Mouse (Mus musculus) Patski (cell line): Measurements from ENCODE around the gene Tmem258. TPM values are rescaled to one million over a fixed set of nuclear protein-coding genes. Genes with fewer than 3 reads are reported as not detected.

Experiments
- ATAC-seq: fragments of 100-300 bp; one replicate; pipeline ENCODE4 v1.8.0; 2021
- CTCF ChIA-PET: fragments of 350-600 bp; sonication (Branson Sonifier 250); formaldehyde crosslinking; loops from one replicate; lab custom pipeline; 2022; ENCODE audit warnings: inconsistent platforms; lab: Charles Lee
- POLR2A ChIA-PET: fragments of 350-600 bp; sonication (Branson Sonifier 250); formaldehyde crosslinking; loops from one replicate; lab custom pipeline; 2022; ENCODE audit warnings: antibody characterized with exemption, inconsistent platforms; lab: Charles Lee
- DNase-seq: peaks from one replicate; pipeline ENCODE4 v3.0.0-alpha.2; 2011; ENCODE audit warnings: low read depth, low spot score
- H3K27me3 ChIP-seq: fragments of 371-371 bp; one replicate; pipeline ENCODE4 v1.5.1; 2021
- CTCF ChIP-seq: fragments of 100-300 bp; IDR thresholded peaks from one replicate; pipeline ENCODE4 v1.5.1; 2021
- in situ Hi-C: fragments of 300-500 bp; cut with MboI; formaldehyde crosslinking; loops from 3 replicates; pipeline ENCODE4 v1.11.1; 2018; ENCODE audit warnings: low pct_unique_long_range_greater_than_20kb, mixed read lengths
- polyA plus RNA-seq: library from polyadenylated mRNA; unstranded; gene quantifications from one replicate; pipeline ENCODE4 v1.2.3, GENCODE M21; 2021

The Tmem258 gene
- polyA plus RNA-seq, 1 experiment from 2014 or later: 211 TPM

GRCm38 (mm10) chr19:10235784-10236565 is 32.2 kb downstream of the Tmem258 start:
- ATAC-seq (no peak), DNase-seq (no peak)
- ChIA-PET POLR2A (interaction anchor here (0.8 kb wide), 1 partner anchor 10 kb away, joined by 5 read pairs; no protein-coding TSS in a partner anchor), CTCF (interaction anchor here (1.3 to 2.6 kb wide), 3 partner anchors 9 to 24 kb away, joined by 3 to 9 read pairs (median 3); no protein-coding TSS in a partner anchor)
- no peak for TF ChIP-seq CTCF
- in situ Hi-C loops: no loop called here
- H3K27me3 ChIP-seq: peaks cover 45% of the 10 kb centered on the region

DNA sequence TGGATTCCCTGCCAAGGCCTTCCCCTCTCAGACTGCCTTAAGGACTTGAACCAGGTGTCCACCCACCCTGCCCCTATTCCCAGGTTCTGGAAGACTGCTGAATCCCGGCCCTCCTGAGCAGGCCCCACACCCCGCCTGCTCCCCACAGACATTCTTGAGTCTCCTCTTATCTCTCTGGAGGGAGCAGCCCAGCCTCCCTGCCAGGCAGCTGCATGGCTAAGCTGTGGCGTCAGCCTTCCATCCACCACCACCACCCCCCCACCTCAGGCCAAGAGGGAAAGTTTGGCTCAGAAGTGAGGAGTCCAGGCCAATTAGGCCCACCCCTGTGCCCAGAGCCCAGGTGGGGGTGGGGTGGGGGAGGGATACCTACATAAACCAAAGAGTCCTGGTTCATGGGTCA is 34.7 kb downstream of the Tmem258 start:
- no peak for TF ChIP-seq CTCF
- in situ Hi-C loops: no loop called here
- ATAC-seq: no peak
- peaks cover 35% of the 10 kb centered on the region for H3K27me3 ChIP-seq
- no peak for DNase-seq
- CTCF ChIA-PET: interaction anchor here (1.1 to 2.5 kb wide), 2 partner anchors 13 to 16 kb away, joined by 3 to 8 read pairs; no protein-coding TSS in a partner anchor
- POLR2A ChIA-PET: no interaction called here

DNA sequence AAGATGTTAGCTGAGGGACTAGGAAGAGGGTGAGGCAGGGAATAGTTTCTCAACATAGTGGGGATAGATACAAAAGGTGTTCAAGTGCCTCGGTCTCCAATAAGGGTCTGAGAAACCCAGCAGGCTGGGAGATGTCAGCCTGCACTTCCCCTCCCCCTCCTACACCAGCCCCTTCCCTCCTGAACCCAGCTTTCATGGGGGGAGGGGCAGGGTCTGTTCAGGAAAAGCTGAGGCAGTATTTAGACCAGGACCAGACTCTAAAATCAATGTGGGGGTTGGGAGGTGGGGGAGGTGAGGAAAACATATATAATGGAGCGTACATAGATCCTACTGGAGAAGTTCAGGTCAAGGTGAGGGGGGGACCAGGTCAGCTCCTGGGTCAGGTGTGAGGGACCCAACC is 35.6 kb downstream of the Tmem258 start:
- CTCF ChIA-PET: interaction anchor here (1.2 to 2.5 kb wide), 2 partner anchors 14 to 19 kb away, joined by 4 to 8 read pairs; no protein-coding TSS in a partner anchor
- ATAC-seq: no peak
- in situ Hi-C loops: no loop called here
- TF ChIP-seq CTCF: no peak
- POLR2A ChIA-PET: interaction anchor here (0.6 kb wide), 1 partner anchor 31 kb away, joined by 4 read pairs; no protein-coding TSS in a partner anchor
- peaks cover 34% of the 10 kb centered on the region for H3K27me3 ChIP-seq
- no peak for DNase-seq

DNA sequence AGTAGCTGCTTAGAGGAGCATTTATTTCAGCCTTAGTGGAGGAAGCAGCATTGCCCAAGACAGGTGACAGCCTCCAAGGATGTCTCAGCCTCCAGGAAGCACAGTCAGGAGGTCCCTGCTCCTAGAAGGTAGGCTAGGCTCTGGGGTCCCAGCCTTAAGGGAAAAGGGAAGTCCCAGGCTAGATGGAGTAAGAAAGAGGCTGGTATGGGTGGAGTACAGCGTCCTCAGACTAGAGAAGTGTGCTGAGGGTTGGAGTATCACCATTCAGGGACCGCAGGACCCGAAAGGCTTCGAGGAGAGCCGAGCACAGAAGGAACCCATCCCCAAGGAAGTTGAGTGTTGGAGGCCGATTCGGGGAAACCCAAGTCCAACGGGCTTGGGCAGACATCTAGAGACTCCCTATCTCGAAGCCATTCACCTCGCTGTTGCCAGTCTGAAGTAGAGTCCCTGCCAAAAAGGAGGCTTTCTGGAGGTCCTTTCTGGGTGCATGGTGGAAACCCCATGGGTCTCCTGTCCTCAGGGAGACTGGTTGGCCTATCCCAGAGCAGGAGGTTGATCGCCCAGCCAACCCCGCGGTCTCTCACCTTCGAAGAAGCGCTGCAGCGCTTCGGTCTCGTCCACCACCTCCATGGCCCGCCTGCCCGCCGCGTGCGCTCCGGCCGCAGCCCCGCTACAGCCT is 36.3 kb downstream of the Tmem258 start:
- no peak for DNase-seq
- in situ Hi-C loops: no loop called here
- TF ChIP-seq CTCF: no peak
- H3K27me3 ChIP-seq: peaks cover 34% of the 10 kb centered on the region
- peak; percentile 10 for ATAC-seq
- CTCF ChIA-PET: interaction anchor here (1.0 to 2.5 kb wide), 5 partner anchors 10 to 18 kb away, joined by 3 to 8 read pairs (median 6); no protein-coding TSS in a partner anchor
- POLR2A ChIA-PET: no interaction called here

DNA sequence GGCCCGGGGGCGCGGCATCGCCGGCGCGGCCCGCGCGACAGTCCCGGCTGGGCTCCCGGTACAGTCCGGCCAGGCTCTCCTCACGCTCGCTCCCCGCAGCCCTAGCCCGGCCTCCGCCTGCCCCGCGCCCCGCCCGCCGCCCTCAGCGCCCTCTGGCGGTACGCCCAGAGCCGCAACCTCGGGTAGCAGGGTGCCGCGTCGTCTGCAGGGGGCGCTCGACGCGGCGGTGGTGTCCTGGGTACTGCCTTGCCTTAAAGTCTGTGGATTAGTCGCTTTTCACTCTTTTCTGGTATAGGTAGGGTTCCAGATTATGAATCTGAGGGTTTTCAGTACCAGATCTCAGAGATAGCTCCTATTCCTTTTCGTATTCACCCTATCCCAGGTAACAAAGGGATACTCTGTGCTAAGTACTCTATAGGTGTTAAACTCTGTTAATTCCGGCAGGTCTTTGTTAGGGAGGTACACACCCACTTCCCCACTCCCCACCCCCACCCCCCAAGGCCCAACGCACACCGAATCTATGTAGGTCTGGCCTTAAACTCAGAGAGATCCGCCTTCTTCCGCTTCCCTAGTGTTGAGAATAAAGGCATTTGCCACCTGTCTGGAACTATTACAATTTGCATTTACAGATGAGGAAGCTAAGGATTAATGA is 37.0 kb downstream of the Tmem258 start, which contains the start of gene Myrf:
Gene Myrf, minus strand, starts transcription at position 95 of the 652 bp plus-strand sequence.
- DNase-seq: no peak
- CTCF ChIA-PET: interaction anchor here (0.8 to 1.1 kb wide), 9 partner anchors 9 to 42 kb away, joined by 3 to 6 read pairs (median 3); no protein-coding TSS in a partner anchor

DNA sequence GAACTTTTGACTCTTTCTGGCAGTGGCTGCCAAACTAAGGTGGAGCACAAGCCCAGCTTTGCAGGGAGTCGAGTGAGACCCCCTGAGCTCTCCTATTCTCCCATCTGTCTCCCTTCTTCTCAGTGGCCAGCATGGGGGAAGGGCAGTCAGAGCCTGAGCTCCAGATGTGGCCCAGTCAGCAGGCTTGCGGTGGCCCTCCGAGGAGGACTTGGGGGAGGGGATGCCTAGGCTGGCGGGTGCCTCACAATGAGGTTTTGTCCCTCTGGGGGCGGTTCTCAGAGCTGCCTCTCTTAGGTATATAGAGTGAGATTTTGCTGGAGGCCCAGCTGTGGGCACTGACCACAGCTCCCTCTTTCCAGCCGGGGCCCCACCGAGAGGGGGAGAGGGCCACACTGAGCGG is 39.1 kb downstream of the Tmem258 start:
- in situ Hi-C loops: no loop called here
- CTCF ChIA-PET: interaction anchor here (1.6 to 2.5 kb wide), 2 partner anchors 9 to 23 kb away, joined by 5 to 7 read pairs; no protein-coding TSS in a partner anchor
- DNase-seq: no peak

More for the DNA sequence above, 37.0 kb downstream of the Tmem258 start, which contains the start of gene Myrf:
- TF ChIP-seq CTCF: no peak
- ATAC-seq: peak; percentile 72
- peaks cover 34% of the 10 kb centered on the region for H3K27me3 ChIP-seq
- POLR2A ChIA-PET: no interaction called here
- in situ Hi-C loops: no loop called here

GRCm38 (mm10) chr19:10244183-10244582 is 40.4 kb downstream of the Tmem258 start:
- peaks cover 25% of the 10 kb centered on the region for H3K27me3 ChIP-seq
- ChIA-PET POLR2A (no interaction called here), CTCF (interaction anchor here (0.7 to 2.5 kb wide), 8 partner anchors 8 to 62 kb away, joined by 3 to 7 read pairs (median 3); no protein-coding TSS in a partner anchor)
- DNase-seq (no peak), ATAC-seq (no peak)
- no peak for TF ChIP-seq CTCF
- in situ Hi-C loops: no loop called here

More for the DNA sequence above, 39.1 kb downstream of the Tmem258 start:
- TF ChIP-seq CTCF: no peak
- POLR2A ChIA-PET: interaction anchor here (0.8 kb wide), 1 partner anchor 30 kb away, joined by 3 read pairs; no protein-coding TSS in a partner anchor
- ATAC-seq: no peak
- H3K27me3 ChIP-seq: peaks cover 31% of the 10 kb centered on the region

GRCm38 (mm10) chr19:10247165-10247564 is 43.4 kb downstream of the Tmem258 start:
- ChIA-PET CTCF (interaction anchor here (1.1 to 1.2 kb wide), 2 partner anchors 11 to 12 kb away, joined by 3 read pairs; no protein-coding TSS in a partner anchor), POLR2A (interaction anchor here (0.9 kb wide), 1 partner anchor 12 kb away, joined by 4 read pairs; no protein-coding TSS in a partner anchor)
- in situ Hi-C loops: no loop called here
- TF ChIP-seq CTCF: no peak
- no peak for ATAC-seq
- DNase-seq: no peak
- H3K27me3 ChIP-seq: peaks cover 7% of the 10 kb centered on the region

DNA sequence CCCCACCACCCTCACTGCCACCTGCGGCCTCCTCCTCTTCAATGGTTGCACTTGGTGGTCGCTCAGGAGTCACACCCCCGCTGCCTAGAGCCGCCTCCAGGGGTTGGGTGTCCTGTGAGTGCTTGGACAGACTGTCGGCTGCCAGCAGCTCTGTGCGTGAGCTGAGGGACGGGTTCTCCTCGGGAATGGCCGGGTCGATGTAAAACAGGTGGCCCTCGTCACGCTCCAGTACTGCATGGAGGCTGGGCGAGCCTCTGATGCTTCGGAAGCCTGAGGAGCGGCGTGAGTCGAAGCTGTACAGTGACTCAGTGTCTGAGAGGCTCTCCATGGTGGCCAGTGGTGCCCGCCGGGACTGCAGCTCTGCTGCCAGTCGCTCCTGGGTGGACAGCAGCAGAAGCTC is 44.3 kb downstream of the Tmem258 start:
- ATAC-seq: no peak
- in situ Hi-C loops: no loop called here
- DNase-seq: no peak
- ChIA-PET POLR2A (no interaction called here), CTCF (interaction anchor here (1.1 to 1.3 kb wide), 3 partner anchors 11 to 22 kb away, joined by 3 read pairs; no protein-coding TSS in a partner anchor)
- no peak for TF ChIP-seq CTCF
- peaks cover 3% of the 10 kb centered on the region for H3K27me3 ChIP-seq

Other genes starting within 250 kb of the Tmem258 start
- 2,141 TPM for gene Fth1, start 223.4 kb upstream of the Tmem258 start, polyA plus RNA-seq
- not detected for gene Best1, start 202.4 kb upstream of the Tmem258 start, polyA plus RNA-seq
- 0.71 TPM for gene Rab3il1, start 202.3 kb upstream of the Tmem258 start, polyA plus RNA-seq
- 227 TPM for gene Fads3, start 162.4 kb upstream of the Tmem258 start, polyA plus RNA-seq
- 219 TPM for gene Fads2, start 102.3 kb upstream of the Tmem258 start, polyA plus RNA-seq
- 171 TPM for gene Fads1, start 21.1 kb upstream of the Tmem258 start, polyA plus RNA-seq
- gene Fen1, start 155 bp downstream of the Tmem258 start, polyA plus RNA-seq: 22.0 TPM
- gene Myrf, start 36.7 kb downstream of the Tmem258 start, polyA plus RNA-seq: 0.45 TPM
- gene Dagla, start 100.9 kb downstream of the Tmem258 start, polyA plus RNA-seq: 2.9 TPM
- 4.1 TPM for gene Syt7, start 185.1 kb downstream of the Tmem258 start, polyA plus RNA-seq